Mouse (Mus musculus): ENCODE results near the gene Fam219b.

Fam219b gene

DNA sequence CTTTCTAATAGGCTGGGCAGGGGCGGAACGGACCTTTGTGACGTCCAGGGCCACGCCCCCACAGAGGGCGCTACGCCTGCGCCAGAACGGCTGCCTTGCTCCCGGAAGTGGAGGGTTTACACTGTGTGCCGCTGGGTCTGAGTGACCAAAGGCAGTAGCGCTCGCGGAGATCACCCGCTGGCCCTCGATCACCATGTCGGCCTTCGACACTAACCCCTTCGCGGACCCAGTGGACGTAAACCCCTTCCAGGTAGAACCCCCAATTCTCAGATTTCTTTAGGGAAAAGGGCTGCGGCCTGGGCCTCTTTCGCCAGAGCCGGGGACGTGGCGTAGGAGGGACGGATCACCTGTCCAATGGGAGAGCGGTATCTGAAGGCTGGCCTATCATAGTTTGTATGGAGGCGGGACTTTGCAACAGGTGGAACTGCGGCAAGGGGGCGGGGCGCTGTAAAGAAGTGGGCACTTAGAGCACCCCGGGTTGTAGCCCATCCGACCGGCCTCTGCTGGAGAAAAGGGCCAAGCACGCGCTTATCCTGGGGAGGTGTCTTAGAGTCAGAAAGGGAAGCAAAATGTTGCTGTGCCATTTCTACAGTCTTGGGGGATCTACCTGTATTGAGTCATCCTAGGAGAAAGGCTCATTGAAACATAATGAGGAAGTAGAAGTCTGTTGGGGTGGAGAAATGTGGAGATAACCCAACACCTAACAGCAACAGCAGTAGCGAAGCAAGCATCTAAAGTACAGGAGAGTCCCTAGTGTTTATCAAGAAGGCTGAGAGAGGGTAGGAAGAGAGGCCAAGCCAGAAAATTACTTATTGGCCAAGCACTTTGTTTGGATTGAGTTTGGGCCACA lies 23.8 kb downstream of the Fam219b start, which contains the start of gene Scamp2:
TSS of gene Scamp2 (plus strand) at position 83 of the 850 bp plus-strand sequence.
- ATAC-seq (ENCODE audit: insufficient number of reproducible peaks, low FRiP score, low TSS enrichment), result peak; percentile 98

- ATAC-seq (ENCODE audit: insufficient number of reproducible peaks, low FRiP score, low TSS enrichment), result no peak
Observed at GRCm38 (mm10) chr9:57561711-57562099, 24.4 kb downstream of the Fam219b start.

DNA sequence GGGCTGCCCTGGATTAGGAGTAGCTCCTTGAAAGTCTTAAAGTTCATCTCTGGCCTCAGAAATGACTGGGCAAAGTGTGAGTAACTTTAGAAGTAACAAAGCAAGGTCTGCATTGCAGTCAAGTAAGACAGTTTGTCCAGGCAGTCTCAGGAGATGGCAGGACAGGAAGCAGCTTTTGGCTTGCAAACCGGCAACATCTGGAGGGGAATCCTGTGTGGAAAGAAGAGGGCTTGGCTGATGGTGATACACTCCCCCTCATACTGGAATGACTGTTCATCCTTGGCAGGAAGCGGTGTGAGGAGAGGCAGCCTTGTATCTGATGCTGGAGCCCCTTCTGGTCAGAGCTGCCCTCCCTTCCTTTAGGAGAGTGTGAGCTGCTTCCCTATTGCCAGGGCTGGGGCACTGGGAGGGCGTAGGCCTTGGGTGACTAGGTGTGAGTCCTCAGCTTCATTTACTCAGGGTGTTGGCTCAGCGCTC lies 25.6 kb downstream of the Fam219b start:
- ATAC-seq (ENCODE audit: insufficient number of reproducible peaks, low FRiP score, low TSS enrichment), result no peak

- no peak for ATAC-seq (ENCODE audit: insufficient number of reproducible peaks, low FRiP score, low TSS enrichment)
Observed at GRCm38 (mm10) chr9:57564609-57565008, 27.3 kb downstream of the Fam219b start.

- no peak for ATAC-seq (ENCODE audit: insufficient number of reproducible peaks, low FRiP score, low TSS enrichment)
Observed at GRCm38 (mm10) chr9:57565741-57566221, 28.5 kb downstream of the Fam219b start.

- no peak for ATAC-seq (ENCODE audit: insufficient number of reproducible peaks, low FRiP score, low TSS enrichment)
Observed at GRCm38 (mm10) chr9:57566846-57567245, 29.5 kb downstream of the Fam219b start.

GRCm38 (mm10) chr9:57568500-57568899 lies 31.2 kb downstream of the Fam219b start:
- no peak for ATAC-seq (ENCODE audit: insufficient number of reproducible peaks, low FRiP score, low TSS enrichment)

DNA sequence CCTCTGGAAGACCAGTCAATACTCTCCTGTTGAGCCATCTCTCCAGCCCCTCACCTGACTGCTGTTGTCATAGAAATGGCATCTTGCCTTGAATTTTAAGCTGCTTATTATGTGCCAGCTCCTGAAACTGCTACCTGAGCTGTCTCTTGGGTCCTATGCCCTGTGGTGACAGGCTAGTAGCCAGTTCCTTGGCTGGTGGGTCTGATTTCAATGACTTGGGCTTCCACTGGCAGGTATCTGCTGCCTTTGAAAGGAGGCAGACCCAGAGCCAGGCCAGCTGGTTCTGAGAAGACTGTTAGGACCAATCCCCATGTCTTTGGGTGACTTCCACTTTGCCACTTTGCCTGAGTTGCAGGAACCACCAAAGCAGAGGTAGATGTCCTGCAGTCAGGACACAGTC lies 37.1 kb downstream of the Fam219b start:
- no peak for ATAC-seq (ENCODE audit: insufficient number of reproducible peaks, low FRiP score, low TSS enrichment)

- ATAC-seq (ENCODE audit: insufficient number of reproducible peaks, low FRiP score, low TSS enrichment), result no peak
Observed at GRCm38 (mm10) chr9:57575577-57575976, 38.2 kb downstream of the Fam219b start.

GRCm38 (mm10) chr9:57577144-57577849 lies 40.0 kb downstream of the Fam219b start:
- ATAC-seq (ENCODE audit: insufficient number of reproducible peaks, low FRiP score, low TSS enrichment), result no peak

DNA sequence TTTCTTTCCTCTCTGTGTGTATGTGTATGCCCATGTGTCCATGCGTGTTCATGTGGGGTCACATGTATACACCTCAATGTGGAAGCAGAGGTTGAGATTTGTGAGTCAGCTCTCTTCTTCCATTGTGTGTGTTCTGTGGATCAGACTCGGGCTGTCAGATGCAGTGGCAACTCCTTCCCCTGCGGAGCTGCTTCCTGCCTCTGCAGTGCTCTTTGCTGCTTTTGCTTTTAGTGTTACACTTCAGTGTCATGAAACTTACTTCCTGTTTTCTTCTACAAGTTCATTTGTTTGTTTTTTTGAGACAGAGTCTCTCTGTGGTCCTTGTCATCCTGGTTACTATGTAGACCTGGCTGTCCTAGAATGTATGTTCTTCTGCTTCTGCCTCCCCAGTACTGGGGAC lies 47.7 kb downstream of the Fam219b start:
- no peak for ATAC-seq (ENCODE audit: insufficient number of reproducible peaks, low FRiP score, low TSS enrichment)

- ATAC-seq (ENCODE audit: insufficient number of reproducible peaks, low FRiP score, low TSS enrichment), result peak; percentile 69; the same call in 1 of the 2 replicates
Observed at GRCm38 (mm10) chr9:57589224-57590126, 52.1 kb downstream of the Fam219b start, which contains the start of gene Ulk3. TSS of gene Ulk3 (plus strand) at chr9:57589452.

- no peak for ATAC-seq (ENCODE audit: insufficient number of reproducible peaks, low FRiP score, low TSS enrichment)
Observed at GRCm38 (mm10) chr9:57590726-57591125, 53.4 kb downstream of the Fam219b start.

Measured in cerebellum, adult (tissue).